Mouse (Mus musculus): ENCODE measurements around the gene Cdc37. TPM values are rescaled to one million over a fixed set of nuclear protein-coding genes. Genes with fewer than 3 reads are reported as not detected.

The Cdc37 gene
- polyA plus RNA-seq, 1 experiment: 24.9 TPM

DNA sequence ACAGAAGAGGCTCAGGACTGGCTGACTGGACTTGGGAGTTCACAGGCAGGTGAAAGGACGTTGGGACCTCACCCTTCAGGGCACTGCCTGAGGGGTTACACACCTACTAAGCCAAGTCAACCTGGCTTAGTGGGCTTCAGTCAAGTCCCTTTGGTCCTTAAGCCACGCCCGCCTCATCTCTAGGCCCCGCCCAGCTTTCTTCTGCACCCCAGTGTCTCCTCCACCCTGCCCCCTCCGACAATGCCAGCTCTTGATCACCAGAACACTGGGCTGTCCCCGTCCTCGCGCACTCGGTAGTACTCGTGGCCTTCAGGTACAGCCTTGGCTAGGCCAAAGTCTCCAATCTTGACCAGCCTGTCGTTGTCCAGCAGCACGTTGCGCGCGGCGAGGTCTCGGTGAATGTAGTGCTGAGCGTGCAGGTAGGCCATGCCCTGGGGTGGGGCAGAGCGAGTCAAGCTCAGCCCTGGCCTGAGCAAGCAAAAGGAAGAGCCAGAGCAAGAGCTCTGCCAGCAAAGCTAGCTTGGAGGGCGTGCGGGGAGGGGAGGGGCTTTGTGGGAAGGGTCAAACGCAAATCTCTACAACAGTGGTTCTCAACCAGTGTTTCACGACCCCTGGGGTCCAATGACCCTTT is 42.1 kb downstream of the Cdc37 start:
- Histone ChIP-seq H3K27me3 (ENCODE audit: control insufficient read depth, insufficient read depth, low read length) (no peaks in the 10 kb centered on the region), H3K27ac (ENCODE audit: insufficient read depth, low read depth, low read length) (no peak overlapping the region), H3K36me3 (ENCODE audit: control insufficient read depth, insufficient read depth, low read length) (peaks cover 18% of the 10 kb centered on the region), H3K4me3 (ENCODE audit: low read depth, low read length) (no peak overlapping the region), H3K4me1 (ENCODE audit: control insufficient read depth, insufficient read depth, insufficient read length, low read length) (no peaks in the 10 kb centered on the region)
- WGBS: 67% methylated on average over 23 of the region's 23 CpGs
- TF ChIP-seq POLR2A (IDR thresholded peaks at IDR 0.05; ENCODE audit: low read depth, low read length): no peak
- no peak for TF ChIP-seq CTCF (IDR thresholded peaks at IDR 0.05; ENCODE audit: extremely low read depth, insufficient read length, insufficient replicate concordance, low read depth, low read length)

DNA sequence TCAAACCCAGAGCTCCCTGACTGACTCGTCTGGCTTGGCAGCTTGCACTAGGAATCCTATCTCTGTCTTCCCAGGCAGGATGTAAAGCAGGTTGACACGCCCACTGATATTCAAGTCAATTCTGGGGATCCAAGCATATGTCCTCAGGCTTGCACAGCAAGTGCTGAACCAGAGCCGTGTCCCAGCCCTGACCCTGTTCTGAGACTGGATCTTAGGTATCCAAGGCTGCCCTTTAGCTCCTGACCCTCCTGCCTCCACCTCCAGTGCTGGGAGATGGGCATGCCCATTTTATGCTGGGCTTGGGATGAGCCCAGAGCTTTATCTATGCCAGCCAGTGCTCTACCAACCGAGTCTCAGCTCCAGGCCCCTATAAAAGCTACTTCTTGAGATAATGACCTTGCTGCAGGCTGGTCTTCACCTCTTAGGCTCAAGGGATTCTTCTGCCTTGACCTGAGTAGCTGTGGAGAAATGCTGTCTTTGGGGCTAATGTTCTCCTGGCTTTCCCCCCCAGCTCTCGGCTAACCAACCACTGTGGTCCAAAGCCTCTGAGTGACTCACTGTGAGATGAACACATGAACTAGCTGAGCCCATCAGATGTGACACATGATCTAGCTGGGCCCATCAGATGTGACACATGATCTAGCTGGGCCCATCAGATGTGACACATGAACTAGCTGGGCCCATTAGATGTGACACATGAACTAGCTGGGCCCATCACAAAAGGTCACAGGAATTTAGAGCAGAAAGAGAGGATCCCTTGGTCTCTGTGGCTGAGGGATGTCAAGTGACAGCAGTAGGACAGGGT is 43.8 kb downstream of the Cdc37 start:
- no peaks in the 10 kb centered on the region for H3K27me3 ChIP-seq (ENCODE audit: control insufficient read depth, insufficient read depth, low read length)
- H3K4me3 ChIP-seq (ENCODE audit: low read depth, low read length): no peak overlapping the region
- H3K27ac ChIP-seq (ENCODE audit: insufficient read depth, low read depth, low read length): no peak overlapping the region
- TF ChIP-seq POLR2A (IDR thresholded peaks at IDR 0.05; ENCODE audit: low read depth, low read length) (no peak), CTCF (IDR thresholded peaks at IDR 0.05; ENCODE audit: extremely low read depth, insufficient read length, insufficient replicate concordance, low read depth, low read length) (no peak)
- no peaks in the 10 kb centered on the region for H3K4me1 ChIP-seq (ENCODE audit: control insufficient read depth, insufficient read depth, insufficient read length, low read length)
- 77% methylated on average over 5 of the region's 5 CpGs for WGBS
- H3K36me3 ChIP-seq (ENCODE audit: control insufficient read depth, insufficient read depth, low read length): peaks cover 18% of the 10 kb centered on the region

DNA sequence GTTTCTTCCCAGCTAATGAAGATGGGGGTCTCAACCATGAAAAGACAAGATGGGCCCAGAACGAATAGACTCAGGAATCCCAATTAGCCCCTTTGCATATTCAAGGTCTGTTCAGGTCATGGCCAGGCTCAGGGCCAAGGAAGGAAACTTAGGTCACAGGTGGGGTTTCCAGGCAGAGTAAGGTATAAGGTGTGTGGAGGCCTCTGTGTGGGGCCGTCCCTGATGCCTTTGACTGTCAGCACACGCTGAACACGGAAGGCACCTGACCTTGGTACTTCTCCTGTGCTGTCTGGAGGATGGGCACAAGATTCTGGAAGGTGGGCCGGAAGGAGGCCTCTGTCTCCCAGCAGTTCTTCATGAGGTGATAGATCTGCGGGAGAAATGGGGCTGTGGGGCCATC is 45.0 kb downstream of the Cdc37 start:
- Histone ChIP-seq H3K27ac (ENCODE audit: insufficient read depth, low read depth, low read length) (no peak overlapping the region), H3K36me3 (ENCODE audit: control insufficient read depth, insufficient read depth, low read length) (peaks cover 18% of the 10 kb centered on the region), H3K4me1 (ENCODE audit: control insufficient read depth, insufficient read depth, insufficient read length, low read length) (no peaks in the 10 kb centered on the region), H3K27me3 (ENCODE audit: control insufficient read depth, insufficient read depth, low read length) (no peaks in the 10 kb centered on the region), H3K4me3 (ENCODE audit: low read depth, low read length) (no peak overlapping the region)
- TF ChIP-seq CTCF (IDR thresholded peaks at IDR 0.05; ENCODE audit: extremely low read depth, insufficient read length, insufficient replicate concordance, low read depth, low read length): no peak
- whole genome bisulfite sequencing: 88% methylated on average over 6 of the region's 6 CpGs

DNA sequence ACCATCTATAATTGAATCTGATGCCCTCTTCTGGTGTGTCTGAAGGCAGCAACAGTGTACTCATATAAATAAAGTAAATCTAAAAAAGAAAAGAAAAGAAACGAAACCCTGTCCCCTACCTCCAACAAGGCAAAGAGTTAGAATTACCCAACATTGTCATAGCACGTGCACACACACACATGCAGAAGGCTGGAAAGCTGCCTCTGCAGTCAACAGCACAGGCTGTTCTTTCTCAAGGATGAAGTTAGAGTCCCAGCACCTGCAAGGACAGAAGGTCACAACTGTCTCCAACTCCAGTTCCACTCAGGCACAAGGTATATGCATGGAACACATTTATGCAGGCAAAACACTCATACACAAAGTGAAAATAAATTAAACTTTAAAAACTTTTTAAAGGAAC is 47.7 kb downstream of the Cdc37 start:
- WGBS: 90% methylated on average over 2 of the region's 2 CpGs
- H3K4me3 ChIP-seq (ENCODE audit: low read depth, low read length): no peak overlapping the region
- H3K36me3 ChIP-seq (ENCODE audit: control insufficient read depth, insufficient read depth, low read length): peaks cover 8% of the 10 kb centered on the region
- no peaks in the 10 kb centered on the region for H3K4me1 ChIP-seq (ENCODE audit: control insufficient read depth, insufficient read depth, insufficient read length, low read length)
- no peaks in the 10 kb centered on the region for H3K27me3 ChIP-seq (ENCODE audit: control insufficient read depth, insufficient read depth, low read length)
- TF ChIP-seq POLR2A (IDR thresholded peaks at IDR 0.05; ENCODE audit: low read depth, low read length): no peak
- H3K27ac ChIP-seq (ENCODE audit: insufficient read depth, low read depth, low read length): no peak overlapping the region

DNA sequence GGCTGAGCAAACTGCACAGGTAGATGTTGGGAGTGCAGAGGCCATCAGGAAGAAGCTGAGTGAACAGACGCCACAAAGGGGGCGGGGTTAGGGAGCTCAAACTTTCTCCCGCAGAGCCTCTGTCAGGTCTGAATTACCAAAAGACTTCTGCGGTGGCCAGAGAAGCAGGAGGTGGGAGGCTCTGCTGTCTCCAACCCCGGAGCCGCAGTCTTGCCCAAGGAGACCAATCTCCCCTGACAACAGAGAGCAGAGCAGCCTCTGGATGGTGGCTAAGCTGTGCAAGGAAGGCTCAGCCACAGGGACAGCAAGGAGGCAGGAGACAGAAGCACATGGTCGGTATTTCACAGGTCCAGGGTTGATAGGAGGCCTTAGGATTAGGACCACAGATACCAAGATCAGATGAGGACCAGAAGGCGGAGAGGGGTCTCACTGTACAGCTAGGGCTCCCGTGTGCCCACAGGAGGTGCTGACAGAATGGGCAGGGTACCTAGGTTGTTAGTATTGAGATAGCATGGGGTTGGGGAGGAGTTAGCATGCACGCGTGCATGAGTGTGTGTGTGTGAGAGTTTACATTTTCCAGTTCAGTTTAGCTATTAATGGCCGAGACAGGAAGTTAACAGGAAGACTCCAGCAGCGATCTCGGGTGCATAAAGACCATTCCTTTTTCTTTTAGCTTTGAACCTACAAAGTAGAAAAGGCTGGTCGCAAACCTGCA is 49.2 kb downstream of the Cdc37 start:
- WGBS: 56% methylated on average over 15 of the region's 15 CpGs
- Histone ChIP-seq H3K4me3 (ENCODE audit: low read depth, low read length) (peak overlapping the region; percentile 0; the same call in 1 of the 2 replicates), H3K27me3 (ENCODE audit: control insufficient read depth, insufficient read depth, low read length) (no peaks in the 10 kb centered on the region), H3K27ac (ENCODE audit: insufficient read depth, low read depth, low read length) (no peak overlapping the region), H3K36me3 (ENCODE audit: control insufficient read depth, insufficient read depth, low read length) (peaks cover 6% of the 10 kb centered on the region), H3K4me1 (ENCODE audit: control insufficient read depth, insufficient read depth, insufficient read length, low read length) (no peaks in the 10 kb centered on the region)
- TF ChIP-seq CTCF (IDR thresholded peaks at IDR 0.05; ENCODE audit: extremely low read depth, insufficient read length, insufficient replicate concordance, low read depth, low read length) (no peak), POLR2A (IDR thresholded peaks at IDR 0.05; ENCODE audit: low read depth, low read length) (no peak)

DNA sequence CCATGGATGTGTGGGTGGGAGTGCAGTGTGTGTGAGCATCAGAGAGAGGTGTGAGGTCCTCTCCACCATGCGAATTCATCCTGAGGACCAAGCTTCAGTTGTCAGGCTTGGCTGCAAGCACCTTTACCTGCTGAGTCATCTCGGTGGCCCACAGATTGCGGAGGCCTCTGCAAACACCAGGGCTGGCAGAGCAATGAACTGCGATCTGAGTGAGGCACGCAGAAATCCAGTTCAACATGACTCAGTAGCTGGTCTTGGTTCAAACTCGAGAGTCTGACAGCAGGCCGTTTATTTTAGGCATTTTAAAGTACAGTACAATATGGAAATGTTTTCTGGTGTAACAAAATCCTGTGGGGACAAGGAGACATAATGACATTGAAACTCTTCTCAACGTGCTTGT is 52.0 kb downstream of the Cdc37 start:
- no peak for TF ChIP-seq POLR2A (IDR thresholded peaks at IDR 0.05; ENCODE audit: low read depth, low read length)
- TF ChIP-seq CTCF (IDR thresholded peaks at IDR 0.05; ENCODE audit: extremely low read depth, insufficient read length, insufficient replicate concordance, low read depth, low read length): no peak
- Histone ChIP-seq H3K27ac (ENCODE audit: insufficient read depth, low read depth, low read length) (no peak overlapping the region), H3K36me3 (ENCODE audit: control insufficient read depth, insufficient read depth, low read length) (no peaks in the 10 kb centered on the region), H3K4me1 (ENCODE audit: control insufficient read depth, insufficient read depth, insufficient read length, low read length) (no peaks in the 10 kb centered on the region), H3K4me3 (ENCODE audit: low read depth, low read length) (no peak overlapping the region), H3K27me3 (ENCODE audit: control insufficient read depth, insufficient read depth, low read length) (no peaks in the 10 kb centered on the region)
- 53% methylated on average over 8 of the region's 8 CpGs for WGBS

DNA sequence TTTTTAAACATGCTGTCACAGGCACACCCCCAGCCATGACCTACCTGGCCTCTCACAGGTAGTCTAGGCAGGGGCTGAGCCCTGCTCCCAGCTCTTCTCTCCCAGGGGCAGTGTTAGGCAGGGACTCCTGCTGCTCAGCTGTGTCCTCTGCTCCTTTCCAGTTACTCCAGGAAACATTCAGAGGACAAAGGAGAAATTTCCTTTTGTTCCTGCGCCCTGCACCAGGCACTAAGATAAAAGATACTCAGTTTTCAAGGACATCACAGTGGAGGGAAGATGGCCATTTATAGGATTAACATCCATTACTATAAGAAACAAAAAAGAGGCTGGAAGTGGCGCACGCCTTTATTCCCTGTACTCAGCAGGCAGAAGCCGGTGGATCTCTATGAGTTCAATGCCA is 53.8 kb downstream of the Cdc37 start:
- Histone ChIP-seq H3K4me1 (ENCODE audit: control insufficient read depth, insufficient read depth, insufficient read length, low read length) (no peaks in the 10 kb centered on the region), H3K27ac (ENCODE audit: insufficient read depth, low read depth, low read length) (no peak overlapping the region), H3K27me3 (ENCODE audit: control insufficient read depth, insufficient read depth, low read length) (no peaks in the 10 kb centered on the region), H3K4me3 (ENCODE audit: low read depth, low read length) (no peak overlapping the region), H3K36me3 (ENCODE audit: control insufficient read depth, insufficient read depth, low read length) (no peaks in the 10 kb centered on the region)
- whole genome bisulfite sequencing: 95% methylated on average over 4 of the region's 4 CpGs
- TF ChIP-seq POLR2A (IDR thresholded peaks at IDR 0.05; ENCODE audit: low read depth, low read length) (no peak), CTCF (IDR thresholded peaks at IDR 0.05; ENCODE audit: extremely low read depth, insufficient read length, insufficient replicate concordance, low read depth, low read length) (no peak)

Data from small intestine, adult 2 months (tissue).